Mouse (Mus musculus) lung, postnatal 0 days (tissue): ENCODE data around the gene Ilf3.

Experiments used
- CTCF ChIP-seq: IDR thresholded peaks from 2 replicates; pipeline ENCODE4 v1.5.1; 2016; ENCODE audit warnings: antibody characterized with exemption, mild to moderate bottlenecking
- EP300 ChIP-seq: IDR thresholded peaks from 2 replicates; pipeline ENCODE4 v1.6.1; 2016; ENCODE audit warnings: antibody characterized with exemption, mild to moderate bottlenecking, control low read depth

GRCm38 (mm10) chr9:21411669-21412550, 44.2 kb downstream of the Ilf3 start, which contains the start of gene Qtrt1:
- TF ChIP-seq EP300 (no peak), CTCF (no peak)
